Mouse (Mus musculus): Measurements from ENCODE around the gene Trak1. TPM values are rescaled to one million over a fixed set of nuclear protein-coding genes. Genes with fewer than 3 reads are reported as not detected.

Trak1 gene
- polyA plus RNA-seq, 1 experiment, result 45.8 TPM

DNA sequence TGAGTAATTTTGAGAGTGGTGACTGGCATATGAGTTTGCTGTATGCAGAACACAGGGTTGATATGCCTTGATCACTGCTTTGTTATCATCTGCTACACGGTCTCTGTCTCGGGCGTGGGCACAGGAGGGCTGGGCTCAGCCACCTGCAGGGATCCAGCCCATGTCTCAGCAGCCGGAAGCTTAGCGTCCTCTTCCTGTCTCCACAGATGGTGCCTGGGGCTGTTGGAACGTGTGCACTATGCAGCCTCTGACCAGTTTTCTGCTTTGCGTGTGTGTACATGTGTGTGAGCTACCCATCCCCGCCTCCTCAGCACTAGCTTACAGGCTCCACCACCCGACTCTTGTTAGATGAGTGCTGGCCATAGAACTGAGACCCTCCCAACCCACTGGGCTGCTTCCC lies 63.7 kb downstream of the Trak1 start:
- 36% methylated on average over 9 of the region's 9 CpGs for WGBS
- DNase-seq (ENCODE audit: low read depth, low spot score), result no peak

DNA sequence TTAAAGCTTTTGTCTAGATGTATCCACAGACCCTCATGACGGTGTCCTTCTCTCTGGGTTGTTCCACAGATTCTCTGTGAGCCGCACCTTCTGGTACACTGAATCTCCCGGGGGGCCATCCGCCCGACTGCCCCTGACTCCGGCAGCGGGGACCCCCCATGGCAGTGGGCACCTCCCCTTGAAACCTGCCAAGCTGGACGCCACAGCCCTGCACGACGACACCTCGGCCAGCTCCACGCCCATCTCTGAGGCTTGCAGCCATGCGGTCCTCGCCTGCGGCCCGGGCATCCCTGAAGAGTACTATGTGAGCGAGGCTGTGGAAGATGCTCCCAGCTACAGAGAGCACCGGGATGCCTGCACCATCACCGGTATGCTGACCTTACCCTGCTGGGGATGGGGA lies 66.6 kb downstream of the Trak1 start:
- no peak for DNase-seq (ENCODE audit: low read depth, low spot score)
- WGBS, result 84% methylated on average over 19 of the region's 19 CpGs

DNA sequence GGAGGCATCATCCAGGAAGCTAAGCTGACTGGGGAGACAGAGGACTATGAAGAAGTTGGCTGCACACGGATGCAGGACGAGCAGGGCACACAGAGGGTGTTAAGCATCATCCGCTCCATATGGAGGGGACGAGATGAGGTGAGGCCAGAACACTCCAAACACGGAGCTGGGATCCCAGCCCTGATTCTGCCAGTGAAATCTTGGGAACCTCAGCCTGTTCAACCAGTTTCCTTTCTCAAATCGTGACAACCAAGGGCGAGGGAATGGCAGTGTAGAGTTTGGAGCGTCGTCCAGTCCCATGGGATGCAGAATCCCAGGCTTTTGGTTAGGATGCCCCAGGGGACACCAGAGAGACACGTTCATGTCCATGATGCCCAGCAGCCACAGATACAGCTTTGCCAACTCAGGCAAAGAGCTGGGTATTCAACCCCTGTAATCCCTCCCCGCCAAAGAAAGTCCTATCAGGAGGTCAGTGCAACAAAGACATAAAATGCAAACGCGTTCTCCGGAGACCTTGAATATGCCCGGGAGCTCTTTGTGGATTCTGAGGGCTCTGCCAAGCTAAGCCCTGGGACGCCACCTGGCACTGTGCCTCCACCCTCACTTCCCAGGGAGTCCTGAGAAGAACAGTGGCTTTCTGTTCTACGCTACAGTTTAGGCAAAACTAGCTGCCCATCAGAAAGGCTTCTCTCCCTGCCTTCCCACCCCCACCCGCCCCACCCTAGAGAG lies 69.0 kb downstream of the Trak1 start:
- no peak for DNase-seq (ENCODE audit: low read depth, low spot score)
- WGBS, result 40% methylated on average over 18 of the region's 18 CpGs

DNA sequence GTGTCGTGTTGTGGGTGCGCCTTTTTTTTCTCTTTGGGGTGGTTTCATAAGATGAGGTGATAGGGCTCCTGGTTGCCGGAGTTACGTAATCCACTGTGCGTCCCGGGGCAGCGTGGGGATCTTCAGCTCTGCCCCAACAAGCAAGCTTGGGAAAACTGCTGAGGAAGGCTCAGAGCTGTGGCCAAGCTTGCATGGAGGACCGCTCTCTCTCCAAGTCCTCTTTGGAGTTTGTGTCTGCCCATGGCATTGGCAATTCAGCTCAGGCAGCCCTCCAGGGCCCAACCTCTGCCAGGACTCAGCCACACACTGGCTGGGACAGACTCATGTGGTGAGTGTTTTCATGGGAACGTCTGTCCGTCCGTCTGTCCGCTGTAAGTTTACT lies 69.6 kb downstream of the Trak1 start:
- WGBS, result 40% methylated on average over 12 of the region's 12 CpGs
- DNase-seq (ENCODE audit: low read depth, low spot score), result no peak

DNA sequence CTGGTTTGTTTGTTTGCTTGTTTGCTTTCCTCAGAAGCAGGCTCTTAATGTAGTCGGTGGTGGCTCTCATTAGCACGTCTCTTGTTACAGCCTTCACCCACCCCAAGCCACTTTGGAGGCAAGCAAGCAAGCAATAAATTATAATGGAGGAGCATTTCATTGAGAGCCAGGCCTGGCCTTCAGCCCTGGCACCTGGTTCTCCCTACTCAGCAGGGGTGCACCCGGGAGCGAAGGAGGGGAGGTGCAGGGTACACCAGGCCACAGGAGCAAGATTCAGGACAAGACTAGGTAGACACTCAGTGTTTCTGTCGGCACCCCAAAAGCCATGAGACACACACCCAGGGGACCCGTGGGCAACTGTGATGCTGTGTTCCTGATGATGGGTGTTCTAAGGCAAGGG lies 72.3 kb downstream of the Trak1 start:
- 67% methylated on average over 6 of the region's 6 CpGs for WGBS
- no peak for DNase-seq (ENCODE audit: low read depth, low spot score)

DNA sequence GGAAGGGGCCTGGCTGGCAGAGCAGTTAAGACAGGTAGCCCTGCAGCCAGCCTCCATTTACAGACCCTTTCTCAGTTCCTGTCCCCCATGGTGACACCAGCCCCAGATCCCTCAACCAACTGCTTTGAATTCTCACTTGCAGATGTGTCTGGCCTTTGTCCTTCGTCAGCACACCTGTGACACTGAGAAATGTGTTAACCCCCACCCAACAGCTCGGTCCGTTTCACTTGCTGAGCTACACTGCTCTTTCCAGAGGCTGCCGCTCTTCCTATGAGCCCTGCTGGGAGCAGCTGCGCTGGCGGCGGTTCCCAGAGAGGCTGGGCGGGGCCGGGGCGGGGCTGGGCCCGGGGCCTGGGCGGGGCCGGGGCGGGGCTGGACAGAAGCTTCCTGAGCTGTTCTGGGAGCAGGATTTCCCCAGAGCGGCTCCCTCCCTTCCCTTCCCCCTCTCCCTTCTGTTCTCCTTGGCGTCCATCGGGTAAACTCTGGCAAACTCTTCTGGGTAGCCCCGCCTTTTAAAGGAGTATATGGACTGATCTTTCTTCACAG lies 74.1 kb downstream of the Trak1 start:
- DNase-seq (ENCODE audit: low read depth, low spot score), result no peak

DNA sequence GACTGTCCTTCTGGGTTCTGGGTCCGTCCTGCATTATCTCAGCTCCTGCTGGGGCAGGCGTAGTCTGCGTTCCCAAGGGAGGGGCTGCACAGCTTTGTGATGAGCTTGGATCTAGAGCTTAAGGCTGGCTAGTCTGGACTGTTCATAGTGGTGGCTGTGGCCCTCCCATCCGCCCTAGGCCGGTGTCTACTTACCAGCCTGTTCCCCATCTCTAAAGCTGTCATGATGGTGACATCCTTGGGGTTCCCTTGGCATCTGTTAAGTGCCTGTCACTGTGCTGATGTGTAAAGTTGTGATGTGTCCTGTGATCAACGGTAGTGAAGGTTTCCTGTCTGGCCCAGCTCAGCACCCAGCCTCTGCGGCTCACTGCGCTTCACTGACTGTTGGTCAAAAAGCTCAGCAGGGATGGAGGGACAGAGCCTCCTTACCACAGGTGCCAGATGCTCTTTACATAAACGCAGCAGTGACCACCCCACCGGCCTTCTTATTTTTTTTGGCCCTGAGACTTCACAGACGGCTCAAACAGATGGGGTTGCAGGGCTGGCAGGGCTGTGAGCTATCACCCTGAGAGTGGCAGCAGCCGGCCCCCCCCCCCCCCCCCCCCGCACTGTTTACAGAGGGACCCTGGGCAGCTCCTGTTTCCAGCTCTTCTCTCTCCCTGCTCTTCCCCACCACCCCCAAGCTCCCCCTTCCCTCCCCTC lies 74.8 kb downstream of the Trak1 start:
- DNase-seq (ENCODE audit: low read depth, low spot score), result no peak
- WGBS, result 27% methylated on average over 12 of the region's 13 CpGs

More for the DNA sequence above, 74.1 kb downstream of the Trak1 start:
- 3% methylated on average over 18 of the region's 18 CpGs for WGBS

DNA sequence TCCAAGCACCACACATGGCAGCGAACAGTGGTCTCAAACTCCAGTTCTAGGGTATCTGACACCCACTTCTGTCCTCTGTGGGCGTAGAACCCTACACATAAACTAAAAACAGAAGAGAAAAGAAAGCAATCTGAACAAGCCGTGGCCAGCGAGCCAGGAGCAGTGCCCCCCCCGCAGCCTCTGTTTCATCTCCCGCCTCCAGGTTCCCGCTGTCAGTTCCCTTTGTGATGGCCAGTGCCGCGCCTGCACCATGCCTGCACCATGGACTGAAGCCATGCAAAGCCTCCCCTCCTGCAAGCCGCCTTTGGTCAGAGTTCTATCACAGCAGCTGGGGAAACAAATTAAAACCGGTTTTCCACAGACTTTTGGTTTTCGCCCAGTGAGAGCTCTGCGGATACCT lies 75.8 kb downstream of the Trak1 start:
- WGBS, result 60% methylated on average over 13 of the region's 13 CpGs
- DNase-seq (ENCODE audit: low read depth, low spot score), result no peak

DNA sequence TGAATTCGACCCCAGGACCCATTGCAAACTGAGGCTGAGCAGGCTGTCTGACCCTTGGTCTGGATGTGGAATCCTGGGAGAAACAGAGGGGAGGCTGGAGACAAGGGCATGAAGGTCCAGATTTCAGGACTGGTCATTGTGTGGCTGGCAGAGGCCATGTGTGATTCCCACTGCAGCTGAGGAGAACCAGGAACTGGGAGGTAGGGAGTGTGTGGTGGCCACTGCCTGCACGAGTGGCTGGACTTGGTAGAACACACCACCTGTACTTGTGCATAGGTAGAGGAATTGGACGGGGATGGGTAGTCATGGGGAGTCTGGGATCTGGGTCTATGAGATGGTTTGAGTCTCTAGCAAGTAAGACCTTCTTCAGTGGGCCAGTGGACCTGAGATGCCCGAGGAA lies 76.2 kb downstream of the Trak1 start:
- 68% methylated on average over 4 of the region's 4 CpGs for WGBS
- DNase-seq (ENCODE audit: low read depth, low spot score), result no peak

DNA sequence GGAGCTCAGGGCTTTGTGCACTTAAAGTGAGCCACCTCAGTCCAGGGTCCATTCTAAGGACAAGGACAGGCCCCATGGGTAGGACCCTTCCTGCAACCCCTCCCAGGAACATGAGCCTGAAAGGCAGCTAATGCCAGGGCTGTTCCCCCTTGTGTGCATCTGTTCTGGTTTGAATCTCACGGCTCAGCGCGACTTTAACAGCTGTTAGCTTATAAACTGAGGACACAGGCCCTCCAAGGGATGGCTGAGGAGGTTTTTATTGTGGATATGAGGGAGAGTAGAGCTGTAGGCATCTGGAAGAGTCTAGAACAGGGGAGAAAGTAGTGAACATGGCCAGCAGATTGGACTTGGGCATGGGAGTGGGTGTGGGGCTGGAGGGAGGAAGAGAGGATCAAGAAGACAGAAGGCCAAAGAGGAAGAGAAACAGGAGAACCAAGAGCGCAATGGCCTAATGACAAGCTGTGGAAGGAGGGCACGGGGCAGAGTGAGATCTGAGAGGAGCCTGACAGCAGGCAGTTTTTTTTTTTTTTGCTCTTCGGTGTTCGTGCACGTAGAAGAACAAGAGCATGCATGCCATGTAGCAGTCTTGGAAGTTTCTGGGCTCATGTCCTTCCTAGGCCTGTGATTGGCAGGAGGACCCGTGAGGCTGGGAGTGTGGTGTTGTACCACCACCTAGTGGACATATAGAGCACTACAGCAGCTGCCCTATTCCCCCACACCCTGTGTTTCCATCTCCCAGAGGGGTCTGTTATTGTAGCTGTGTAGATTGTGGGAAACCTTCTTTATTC lies 77.0 kb downstream of the Trak1 start:
- DNase-seq (ENCODE audit: low read depth, low spot score), result no peak
- 29% methylated on average over 9 of the region's 9 CpGs for WGBS

DNA sequence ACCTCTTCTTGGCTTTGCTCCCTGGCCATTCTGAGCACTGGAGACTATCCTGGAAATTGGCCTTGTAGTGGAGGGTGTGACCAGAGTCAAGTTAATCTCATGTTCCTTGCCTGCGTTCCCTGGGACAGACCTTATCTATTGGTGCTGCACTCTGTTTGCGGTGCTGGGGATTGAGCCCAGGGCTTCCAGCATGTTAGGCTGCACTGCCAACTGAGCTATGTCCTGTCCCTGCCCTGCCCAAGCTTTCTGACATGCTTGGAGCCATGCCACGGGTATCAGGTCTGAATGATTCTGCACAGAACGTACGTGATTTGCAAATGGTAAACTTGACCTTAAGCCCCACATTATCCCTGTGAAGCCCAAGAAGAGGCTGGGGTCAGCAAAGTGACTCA lies 77.6 kb downstream of the Trak1 start:
- WGBS, result 60% methylated on average over 5 of the region's 5 CpGs
- DNase-seq (ENCODE audit: low read depth, low spot score), result no peak

DNA sequence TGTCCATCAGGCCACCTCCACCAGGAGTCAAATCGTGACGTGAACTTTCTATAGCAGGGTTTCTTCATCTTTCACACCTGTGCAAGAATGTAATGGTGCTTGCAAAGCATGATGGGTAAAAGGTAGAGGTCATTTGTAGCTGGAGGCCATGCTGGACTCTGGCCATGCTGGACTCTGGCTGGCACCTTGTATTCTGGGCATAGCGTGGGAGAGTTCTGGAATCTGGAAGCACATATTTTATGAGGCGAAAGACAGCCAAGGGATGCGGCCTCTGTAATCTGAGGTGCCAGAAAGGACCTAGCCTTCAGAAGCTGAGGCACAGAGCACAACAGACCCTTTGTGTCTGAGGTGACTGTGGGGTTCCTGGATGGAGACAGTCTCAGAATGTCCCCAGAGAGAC lies 78.8 kb downstream of the Trak1 start:
- 73% methylated on average over 5 of the region's 5 CpGs for WGBS
- DNase-seq (ENCODE audit: low read depth, low spot score), result no peak

DNA sequence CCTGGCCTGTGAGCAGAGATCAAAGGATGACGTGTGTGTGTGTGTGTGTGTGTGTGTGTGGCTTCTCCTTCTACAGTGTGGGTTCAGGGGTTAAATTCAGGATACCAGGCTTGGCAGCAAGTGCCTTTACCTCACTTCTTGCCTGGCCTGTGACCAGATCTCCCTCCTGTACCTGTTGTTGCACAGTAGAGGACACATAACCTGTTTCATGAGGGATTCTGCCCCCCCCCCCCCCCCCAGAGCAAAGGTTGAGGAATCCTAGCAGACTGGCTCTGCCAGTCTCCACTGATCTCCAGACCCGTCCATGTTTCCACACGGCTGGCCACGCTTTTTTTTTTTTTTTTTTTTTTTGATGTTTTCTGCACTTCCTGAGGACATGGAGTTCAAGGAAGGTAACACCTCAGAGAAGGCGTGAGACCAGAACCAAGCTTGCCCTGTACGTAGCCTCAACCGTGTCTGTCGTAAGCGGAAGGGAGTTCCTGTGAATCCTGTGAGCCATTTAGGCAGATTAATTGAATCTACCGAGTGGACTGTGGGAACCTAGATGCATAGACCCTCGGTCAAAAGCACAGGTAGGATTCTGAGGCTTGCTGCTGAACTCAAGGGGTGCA lies 83.1 kb downstream of the Trak1 start:
- WGBS, result 30% methylated on average over 10 of the region's 11 CpGs
- no peak for DNase-seq (ENCODE audit: low read depth, low spot score)

DNA sequence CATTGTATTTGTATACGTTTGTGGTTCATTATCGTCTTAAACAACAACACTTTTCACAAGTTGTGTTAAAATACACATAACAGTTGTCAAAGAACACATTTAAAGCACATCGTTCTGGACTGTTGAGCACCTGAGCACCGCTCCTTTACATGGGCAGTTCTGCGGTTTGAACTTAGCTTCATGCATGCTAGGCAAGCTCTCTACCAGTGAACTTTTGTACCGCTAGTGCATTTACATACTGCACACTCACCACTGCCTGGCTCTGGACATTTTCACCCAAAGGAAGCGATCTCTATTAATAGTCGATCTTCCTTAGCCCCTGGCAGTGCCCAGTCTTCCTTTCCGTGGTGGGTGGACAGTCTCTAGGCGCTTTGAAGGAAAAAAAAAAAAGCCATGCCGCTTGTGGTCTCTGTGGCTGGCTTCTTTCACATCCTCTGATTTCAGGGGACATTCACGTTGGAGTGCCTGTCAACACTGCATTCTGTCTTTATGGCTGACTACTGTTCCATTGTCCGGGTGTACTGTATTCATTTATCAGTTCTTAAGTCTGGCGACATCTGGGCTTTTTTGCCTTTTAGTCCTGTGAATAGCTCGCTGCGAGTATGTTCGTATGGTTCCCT lies 84.5 kb downstream of the Trak1 start:
- WGBS, result 68% methylated on average over 17 of the region's 17 CpGs

DNA sequence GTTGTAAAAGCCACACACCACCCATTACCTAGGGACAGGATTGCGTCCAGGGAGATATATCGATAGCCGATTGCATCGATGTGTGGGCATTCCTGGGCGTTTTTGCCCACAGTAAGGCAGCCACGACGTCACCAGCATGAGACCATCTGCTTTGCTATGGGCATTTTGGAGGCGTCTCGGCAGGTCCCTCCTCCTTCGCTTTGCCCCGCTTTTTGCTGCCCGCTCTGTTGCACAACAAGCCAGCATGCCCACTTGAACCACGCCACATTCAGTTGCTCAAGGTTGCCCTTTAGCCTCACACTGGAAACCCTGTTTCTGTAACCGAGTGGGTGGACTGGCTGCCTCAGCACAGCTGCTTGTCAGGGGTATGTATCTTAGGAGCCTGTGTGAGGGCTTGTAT lies 85.3 kb downstream of the Trak1 start:
- no peak for DNase-seq (ENCODE audit: low read depth, low spot score)
- WGBS, result 85% methylated on average over 14 of the region's 14 CpGs

More for the DNA sequence above, 84.5 kb downstream of the Trak1 start:
- DNase-seq (ENCODE audit: low read depth, low spot score), result no peak

DNA sequence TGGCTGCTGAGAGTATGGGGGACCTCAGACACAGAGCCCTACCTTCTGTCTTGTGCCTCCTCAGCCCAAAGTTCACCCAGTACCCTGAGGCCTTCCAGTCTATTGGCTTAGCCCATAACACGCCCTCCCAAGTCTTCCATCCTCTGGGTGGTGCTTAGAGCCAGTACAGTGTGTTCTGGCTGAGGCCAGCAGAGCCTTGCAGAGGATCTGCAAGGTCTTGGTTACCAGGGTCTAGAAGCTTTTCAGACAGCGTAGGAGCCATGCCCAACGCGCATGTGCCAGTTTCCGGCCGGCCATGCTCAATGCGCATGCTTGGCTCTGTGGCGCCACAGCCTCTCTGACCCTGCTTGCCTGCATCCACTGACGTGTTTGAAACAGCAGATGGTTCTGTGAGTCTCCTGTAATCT lies 85.9 kb downstream of the Trak1 start:
- WGBS, result 79% methylated on average over 9 of the region's 9 CpGs
- DNase-seq (ENCODE audit: low read depth, low spot score), result no peak

DNA sequence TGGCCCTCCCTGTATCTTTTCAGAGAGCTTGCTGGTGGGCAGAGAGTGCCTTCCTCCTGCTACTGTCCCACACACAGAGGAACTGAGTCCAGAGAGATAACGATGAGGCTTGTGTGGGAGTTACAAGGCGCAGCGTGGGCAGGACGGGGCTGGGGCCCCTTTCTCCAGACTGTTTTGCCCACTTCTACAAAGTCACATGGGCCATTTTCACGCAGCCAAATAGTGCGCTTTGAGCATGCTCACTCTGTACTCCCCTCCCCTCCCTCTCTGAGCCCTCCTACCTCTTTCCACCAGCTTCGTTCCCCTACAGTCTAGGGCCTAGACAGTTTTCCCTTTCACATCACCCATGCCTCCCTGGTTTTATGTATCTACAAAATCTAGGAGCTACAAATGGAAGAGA lies 87.3 kb downstream of the Trak1 start:
- WGBS, result 87% methylated on average over 7 of the region's 7 CpGs
- no peak for DNase-seq (ENCODE audit: low read depth, low spot score)

DNA sequence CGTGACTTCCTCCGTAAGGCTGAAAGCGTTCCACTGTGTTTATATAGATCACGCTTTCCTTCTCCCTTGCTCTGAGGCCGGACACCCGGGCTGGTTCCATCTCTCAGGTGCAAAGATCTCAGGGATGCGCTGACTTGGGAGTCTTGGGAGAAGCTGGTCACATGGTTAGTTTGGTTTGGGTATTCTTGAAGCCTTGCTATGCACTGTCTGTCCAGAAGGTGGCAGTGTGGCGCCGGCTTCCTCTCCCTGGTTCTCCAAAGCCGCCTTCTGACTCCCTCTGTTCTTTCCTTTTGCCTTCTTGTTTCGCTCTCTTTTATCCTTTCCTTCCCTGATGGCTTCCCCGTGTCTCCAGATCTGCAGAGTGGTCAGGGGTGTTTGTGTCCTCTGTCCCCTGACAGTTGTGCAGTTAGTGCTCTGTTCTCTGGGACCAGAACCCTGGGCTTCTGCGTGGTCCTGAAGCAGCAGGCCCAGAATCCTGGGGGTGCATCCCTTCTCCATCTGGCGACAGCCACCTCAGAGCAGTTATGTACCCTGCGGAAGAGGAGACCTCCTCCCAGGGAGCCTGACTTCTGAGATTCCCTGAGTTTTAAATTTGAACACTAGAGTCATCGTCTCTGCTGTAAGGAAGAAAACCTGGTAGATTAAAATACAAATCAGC lies 87.9 kb downstream of the Trak1 start:
- DNase-seq (ENCODE audit: low read depth, low spot score), result no peak

DNA sequence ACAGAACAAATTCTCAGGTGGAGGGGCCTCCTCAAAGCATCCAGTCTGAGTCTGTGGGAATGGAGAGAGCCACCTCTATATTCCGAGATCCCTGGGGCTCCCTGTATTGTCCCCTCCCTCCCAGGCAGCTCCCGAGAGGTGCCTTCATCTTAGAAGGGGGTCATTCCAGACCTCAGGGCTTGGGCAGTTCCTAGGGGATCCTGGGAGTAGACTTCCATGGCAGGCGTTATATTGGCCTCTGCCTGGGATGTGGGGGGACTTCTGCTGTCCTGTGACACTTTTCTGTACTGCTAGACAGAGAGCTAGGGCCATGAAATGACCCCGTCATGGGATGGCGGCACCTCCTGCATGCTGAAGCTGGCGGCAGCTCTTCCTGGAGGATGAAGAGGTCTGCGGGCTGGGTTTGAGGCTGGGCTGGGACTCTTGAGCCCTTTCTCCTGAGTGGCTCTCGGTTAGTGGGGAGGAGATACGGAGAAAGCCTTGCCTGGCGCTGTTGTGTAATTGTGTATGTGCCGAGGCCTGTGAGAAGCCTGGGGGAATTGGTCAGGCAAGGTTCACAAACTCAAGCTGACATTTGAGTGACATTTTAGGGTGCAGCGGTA lies 88.5 kb downstream of the Trak1 start:
- WGBS, result 89% methylated on average over 12 of the region's 12 CpGs

More for the DNA sequence above, 87.9 kb downstream of the Trak1 start:
- WGBS, result 40% methylated on average over 16 of the region's 16 CpGs

More for the DNA sequence above, 88.5 kb downstream of the Trak1 start:
- DNase-seq (ENCODE audit: low read depth, low spot score), result no peak
